Mouse (Mus musculus) C2C12 (cell line): ENCODE results near the gene Sec24a. TPM values are rescaled to one million over a fixed set of nuclear protein-coding genes. Genes with fewer than 3 reads are reported as not detected.

Experiments used
- H3K27me3 ChIP-seq: one replicate; pipeline ENCODE4 v1.6.1; 2011; ENCODE audit not compliant: control insufficient read depth, insufficient read depth, insufficient read length
- H3K36me3 ChIP-seq: one replicate; pipeline ENCODE4 v1.6.1; 2011; ENCODE audit not compliant: control insufficient read depth, insufficient read depth
- H3K4me3 ChIP-seq: one replicate; pipeline ENCODE4 v1.5.1; 2011; ENCODE audit warnings: mild to moderate bottlenecking, control low read depth; ENCODE audit not compliant: poor library complexity, insufficient read depth, severe bottlenecking
- H3K79me2 ChIP-seq: one replicate; pipeline ENCODE4 v1.6.1; 2011; ENCODE audit not compliant: control insufficient read depth, insufficient read depth
- H3K79me3 ChIP-seq: one replicate; pipeline ENCODE4 v1.6.1; 2011; ENCODE audit warnings: low read depth, control low read depth
- H3ac ChIP-seq: one replicate; pipeline ENCODE3; 2011; ENCODE audit warnings: low read depth; ENCODE audit not compliant: control insufficient read depth, insufficient read length
- CEBPB ChIP-seq: IDR thresholded peaks from one replicate; pipeline ENCODE4 v1.6.1; 2011; ENCODE audit warnings: low read depth, mild to moderate bottlenecking, control low read depth, moderate library complexity
- CTCF ChIP-seq: IDR thresholded peaks from one replicate; pipeline ENCODE4 v1.5.1; 2011; ENCODE audit not compliant: control insufficient read depth, insufficient read depth, insufficient read length
- FOSL1 ChIP-seq: IDR thresholded peaks from one replicate; pipeline ENCODE4 v1.8.0; 2011; ENCODE audit warnings: mild to moderate bottlenecking, low read length; ENCODE audit not compliant: poor library complexity, insufficient read depth, severe bottlenecking
- MAX ChIP-seq: IDR thresholded peaks from one replicate; pipeline ENCODE4 v1.6.1; 2011; ENCODE audit warnings: mild to moderate bottlenecking, control low read depth
- MYOD1 ChIP-seq: IDR thresholded peaks from one replicate; pipeline ENCODE4 v1.6.1; 2011; ENCODE audit warnings: low read depth; ENCODE audit not compliant: control insufficient read depth, insufficient read length
- MYOG ChIP-seq: IDR thresholded peaks from one replicate; pipeline ENCODE4 v1.6.1; 2011; ENCODE audit not compliant: control insufficient read depth, insufficient read length; ENCODE audit errors: extremely low read depth
- USF1 ChIP-seq: IDR thresholded peaks from one replicate; pipeline ENCODE4 v1.6.1; 2011; ENCODE audit warnings: low read depth, mild to moderate bottlenecking, control low read depth, moderate library complexity
- polyA plus RNA-seq: library from polyadenylated mRNA; unstranded; fragments of >200 nt; fragmentation: generic; extraction: Trizol; gene quantifications from one replicate; pipeline ENCODE4 v1.2.1, GENCODE M21; 2012; ENCODE audit warnings: missing spikeins

The Sec24a gene
- polyA plus RNA-seq, 1 experiment = 6.2 TPM

GRCm38 (mm10) chr11:51646751-51647667 lies 116.4 kb downstream of the Sec24a start:
- Histone ChIP-seq H3K79me3 (no peaks in the 10 kb centered on the region), H3ac (no peak overlapping the region), H3K27me3 (no peaks in the 10 kb centered on the region), H3K79me2 (no peaks in the 10 kb centered on the region), H3K4me3 (no peak overlapping the region), H3K36me3 (peaks cover 5% of the 10 kb centered on the region)
- TF ChIP-seq MYOD1 (no peak), MAX (no peak)

- H3K4me3 ChIP-seq = no peak overlapping the region
- TF ChIP-seq MYOG (no peak), MAX (no peak), MYOD1 (no peak), USF1 (no peak), FOSL1 (no peak), CEBPB (no peak), CTCF (no peak)
- H3K36me3 ChIP-seq = peaks cover 5% of the 10 kb centered on the region
These were observed 117.2 kb downstream of the Sec24a start for GRCm38 (mm10) chr11:51646245-51646644.

GRCm38 (mm10) chr11:51645293-51645692 lies 118.1 kb downstream of the Sec24a start:
- TF ChIP-seq FOSL1 = no peak
- peaks cover 5% of the 10 kb centered on the region for H3K36me3 ChIP-seq
- no peaks in the 10 kb centered on the region for H3K27me3 ChIP-seq
- H3K4me3 ChIP-seq = no peak overlapping the region
- no peaks in the 10 kb centered on the region for H3K79me3 ChIP-seq
- no peaks in the 10 kb centered on the region for H3K79me2 ChIP-seq
- H3ac ChIP-seq = no peak overlapping the region

More at GRCm38 (mm10) chr11:51646245-51646644, 117.2 kb downstream of the Sec24a start:
- no peak overlapping the region for H3ac ChIP-seq
- no peaks in the 10 kb centered on the region for H3K27me3 ChIP-seq
- no peaks in the 10 kb centered on the region for H3K79me2 ChIP-seq
- H3K79me3 ChIP-seq = no peaks in the 10 kb centered on the region

GRCm38 (mm10) chr11:51644217-51644616 lies 119.2 kb downstream of the Sec24a start:
- TF ChIP-seq USF1 = no peak
- H3K27me3 ChIP-seq = no peaks in the 10 kb centered on the region
- no peak overlapping the region for H3ac ChIP-seq
- no peaks in the 10 kb centered on the region for H3K79me3 ChIP-seq
- H3K4me3 ChIP-seq = no peak overlapping the region
- H3K36me3 ChIP-seq = peaks cover 5% of the 10 kb centered on the region
- H3K79me2 ChIP-seq = no peaks in the 10 kb centered on the region

- Histone ChIP-seq H3K27me3 (no peaks in the 10 kb centered on the region), H3K36me3 (peaks cover 5% of the 10 kb centered on the region), H3K79me2 (no peaks in the 10 kb centered on the region), H3K79me3 (no peaks in the 10 kb centered on the region), H3K4me3 (no peak overlapping the region), H3ac (no peak overlapping the region)
- TF ChIP-seq FOSL1 (no peak), USF1 (no peak), MYOD1 (no peak), MYOG (no peak)
These were observed 119.7 kb downstream of the Sec24a start for GRCm38 (mm10) chr11:51643761-51644160.

- no peaks in the 10 kb centered on the region for H3K27me3 ChIP-seq
- no peak overlapping the region for H3K4me3 ChIP-seq
- H3ac ChIP-seq = no peak overlapping the region
- H3K79me2 ChIP-seq = no peaks in the 10 kb centered on the region
- H3K36me3 ChIP-seq = peaks cover 5% of the 10 kb centered on the region
- no peaks in the 10 kb centered on the region for H3K79me3 ChIP-seq
- TF ChIP-seq FOSL1 = no peak
- TF ChIP-seq USF1 = no peak
- TF ChIP-seq CTCF = no peak
- no peak for TF ChIP-seq MYOG
- no peak for TF ChIP-seq CEBPB
- TF ChIP-seq MAX = no peak
- no peak for TF ChIP-seq MYOD1
These were observed 120.2 kb downstream of the Sec24a start for GRCm38 (mm10) chr11:51643202-51643601.

Other genes with a start within 250 kb of the Sec24a start
- gene Phykpl, start 178.9 kb downstream of the Sec24a start, polyA plus RNA-seq = 7.7 TPM
- gene Hnrnpab, start 156.8 kb downstream of the Sec24a start, polyA plus RNA-seq = 749 TPM
- 378 TPM for gene Nhp2, start 143.9 kb downstream of the Sec24a start, polyA plus RNA-seq
- gene Rmnd5b, start 127.7 kb downstream of the Sec24a start, polyA plus RNA-seq = 27.4 TPM
- 5.3 TPM for gene N4bp3, start 112.8 kb downstream of the Sec24a start, polyA plus RNA-seq
- gene D930048N14Rik, start 112.7 kb downstream of the Sec24a start, polyA plus RNA-seq = 0.22 TPM
- 22.2 TPM for gene 0610009B22Rik, start 74.8 kb downstream of the Sec24a start, polyA plus RNA-seq
- 50.4 TPM for gene Sar1b, start 53 bp upstream of the Sec24a start, polyA plus RNA-seq
- gene Jade2, start 94.0 kb upstream of the Sec24a start, polyA plus RNA-seq = 4.0 TPM
- 52.7 TPM for gene Cdkn2aipnl, start 204.0 kb upstream of the Sec24a start, polyA plus RNA-seq
- 49.4 TPM for gene Ube2b, start 237.1 kb upstream of the Sec24a start, polyA plus RNA-seq
- gene Cdkl3, start 240.6 kb upstream of the Sec24a start, polyA plus RNA-seq = 1.7 TPM